Mouse (Mus musculus) cerebellum, postnatal 25 days (tissue): ENCODE measurements around the gene A630023A22Rik.

Experiments
- DNase-seq, 2 experiments: peaks; one replicate each; pipeline ENCODE4 v3.0.0; 2021; ENCODE audit warnings: mixed read lengths in 2 of 2

The A630023A22Rik gene

DNA sequence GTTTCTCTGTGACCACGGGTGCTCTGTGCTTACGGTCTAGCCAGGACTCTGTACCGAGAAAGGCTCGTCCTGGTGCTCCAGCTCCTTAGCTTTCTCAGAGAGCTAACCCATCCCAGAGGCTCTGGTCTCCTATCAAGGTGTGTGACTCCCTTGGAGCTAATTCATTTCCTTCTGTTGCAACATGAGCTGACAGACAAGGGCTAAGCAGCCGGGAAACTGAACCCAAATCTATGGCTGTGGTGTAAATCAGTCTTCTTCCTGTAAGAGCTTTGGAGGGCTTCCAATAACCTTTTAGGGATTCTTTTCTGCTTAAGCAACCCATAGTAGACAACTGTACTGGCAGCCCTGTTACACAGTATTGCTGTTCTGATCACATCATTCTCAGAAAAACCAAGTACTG is at the start of gene A630023A22Rik:
TSS of gene A630023A22Rik (minus strand) at position 154 of the 400 bp plus-strand sequence.
- DNase-seq = no peak

DNA sequence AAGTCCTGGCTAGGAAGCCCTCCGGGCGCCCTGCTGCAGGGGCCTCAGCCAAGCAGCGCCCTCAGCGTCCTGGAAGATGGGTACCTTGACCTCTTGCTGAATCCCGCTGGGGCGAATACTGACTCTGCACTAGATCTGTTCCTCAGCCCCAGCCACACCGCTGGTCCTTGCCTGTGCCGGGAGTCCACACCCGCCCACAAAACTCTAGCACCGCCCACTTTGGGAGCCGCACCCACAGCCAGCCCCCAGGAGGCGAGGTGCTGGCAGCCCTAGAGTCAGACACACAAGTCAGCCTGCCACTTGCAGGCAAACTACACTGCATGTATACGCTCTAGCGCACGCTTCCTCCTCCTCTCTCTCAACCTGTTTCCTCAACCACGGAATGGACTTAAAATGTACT is 49.8 kb upstream of the A630023A22Rik start, which contains the start of gene Npy4r:
TSS of gene Npy4r (minus strand) at position 148 of the 400 bp plus-strand sequence.
- peak in 1 of 2 experiments; percentile 18 for DNase-seq

DNA sequence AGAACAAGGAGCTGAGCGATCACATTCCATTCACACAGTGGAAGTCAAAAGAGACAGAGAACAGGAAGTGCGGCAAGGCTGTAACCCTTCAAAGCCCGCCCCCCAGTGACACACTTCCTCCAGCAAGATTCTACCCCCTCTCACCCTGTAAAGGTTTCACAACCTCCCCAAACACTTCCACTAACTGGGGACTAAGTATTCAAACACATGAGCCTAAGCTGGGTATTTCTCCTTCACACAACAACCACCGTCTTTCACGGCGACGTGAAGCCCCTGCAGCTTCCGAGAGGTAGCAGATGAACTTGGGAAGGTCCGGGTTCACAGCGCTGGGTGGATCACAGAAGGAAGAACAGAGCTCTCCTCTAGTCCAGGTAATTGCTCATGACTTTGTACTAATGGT is 40.4 kb upstream of the A630023A22Rik start:
- no peak for DNase-seq

DNA sequence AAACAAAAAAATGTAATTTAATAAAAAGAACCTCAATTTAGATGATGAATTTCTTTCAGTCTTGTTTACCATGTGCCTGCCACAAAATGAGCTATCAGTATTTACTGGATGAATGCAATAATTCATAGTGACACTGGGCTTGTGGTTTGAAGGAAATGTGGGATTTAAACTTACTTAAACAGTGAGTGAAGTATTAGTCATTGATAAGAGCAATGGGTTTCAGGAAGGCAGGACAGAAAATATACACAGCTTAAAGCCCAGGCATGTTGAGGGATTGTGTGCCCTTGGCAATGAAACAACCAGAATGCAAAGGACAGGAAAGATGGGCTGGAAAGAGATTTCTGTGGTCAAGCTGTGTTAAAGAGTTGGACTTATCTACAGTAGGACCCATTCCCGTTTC is 39.8 kb upstream of the A630023A22Rik start:
- DNase-seq = no peak

DNA sequence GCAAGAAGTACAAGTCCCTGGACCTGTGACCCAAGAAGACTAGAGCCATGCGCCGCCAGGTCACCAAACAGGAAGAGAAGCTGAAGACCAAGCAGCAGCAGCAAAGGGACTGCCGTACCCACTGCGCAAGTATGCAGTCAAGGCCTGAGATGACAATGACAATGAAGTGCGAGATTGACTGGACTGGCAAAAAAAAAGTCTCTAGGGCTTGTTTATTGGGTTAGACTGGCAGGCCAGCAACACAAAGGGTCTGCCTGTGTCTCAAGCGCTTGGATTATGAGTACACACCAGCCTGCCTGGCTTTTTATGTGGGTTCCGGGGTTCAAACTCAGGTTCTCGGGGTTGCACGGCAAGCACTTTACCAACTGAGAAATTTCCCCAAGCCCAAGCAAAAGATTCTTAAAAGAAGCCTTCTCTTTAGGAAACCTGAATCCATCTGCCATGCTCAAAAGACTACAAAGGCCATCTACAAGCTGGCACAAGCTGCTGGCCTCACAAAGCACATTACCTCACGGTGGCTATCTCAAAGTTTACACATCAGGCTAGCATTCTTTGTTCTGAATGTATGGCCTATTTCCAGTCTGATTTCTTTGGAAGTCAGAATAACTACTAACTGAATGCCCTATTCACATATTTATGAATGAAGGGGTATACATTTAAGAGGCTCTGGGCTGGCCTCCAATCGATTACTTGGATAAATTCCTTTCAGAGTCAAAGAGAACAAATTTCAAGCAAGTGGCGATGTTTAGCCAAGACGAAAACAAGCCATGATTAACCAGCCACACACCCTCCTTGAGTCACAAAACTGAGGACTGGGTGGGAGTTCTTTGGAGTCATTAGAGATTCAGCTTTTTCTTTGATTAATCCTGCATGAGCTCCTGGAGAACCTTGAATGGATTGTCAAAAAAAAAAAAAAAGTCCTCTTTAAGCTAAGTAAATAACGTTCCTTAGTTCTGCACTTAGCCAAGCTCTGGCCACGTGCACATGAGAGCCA is 37.4 kb upstream of the A630023A22Rik start:
- DNase-seq = no peak

DNA sequence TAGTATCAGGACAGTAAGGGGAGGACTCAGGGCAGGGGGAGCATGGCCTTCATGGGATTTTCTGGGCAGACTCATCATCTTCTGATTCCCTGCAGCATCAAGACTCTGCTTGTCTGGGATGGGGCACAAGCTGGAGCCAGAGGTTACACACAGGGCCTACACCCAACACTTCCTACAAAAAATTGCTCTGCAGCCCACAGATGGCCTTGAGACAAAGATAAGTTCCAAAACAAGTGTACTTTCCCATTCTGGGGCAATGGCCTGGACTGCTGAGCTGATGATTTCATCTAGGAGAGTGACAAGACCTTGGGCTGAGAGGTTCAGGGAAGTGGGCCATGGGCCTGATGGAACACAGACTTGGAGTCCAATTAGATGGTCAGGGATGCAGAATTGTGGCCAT is 32.8 kb upstream of the A630023A22Rik start:
- DNase-seq = no peak

DNA sequence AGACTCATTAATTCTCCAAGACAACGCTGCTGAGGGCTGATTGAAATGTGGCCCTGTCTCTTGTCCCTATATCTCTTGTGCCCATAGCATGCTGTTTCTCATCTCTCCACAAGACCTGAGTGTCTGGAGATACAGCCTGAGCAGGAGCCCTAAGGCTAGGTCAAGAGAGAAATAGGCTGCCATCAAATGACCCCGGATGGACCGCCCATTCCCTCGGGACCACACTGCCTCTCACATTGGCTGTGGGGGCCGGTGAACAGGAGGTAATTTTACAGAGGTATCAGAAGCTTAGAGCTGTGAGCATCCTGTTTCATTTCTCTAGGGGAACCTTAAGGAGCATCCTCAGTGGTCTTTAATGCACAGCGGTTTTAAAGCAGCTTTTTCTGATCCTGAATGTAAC is 28.7 kb upstream of the A630023A22Rik start:
- no peak for DNase-seq

DNA sequence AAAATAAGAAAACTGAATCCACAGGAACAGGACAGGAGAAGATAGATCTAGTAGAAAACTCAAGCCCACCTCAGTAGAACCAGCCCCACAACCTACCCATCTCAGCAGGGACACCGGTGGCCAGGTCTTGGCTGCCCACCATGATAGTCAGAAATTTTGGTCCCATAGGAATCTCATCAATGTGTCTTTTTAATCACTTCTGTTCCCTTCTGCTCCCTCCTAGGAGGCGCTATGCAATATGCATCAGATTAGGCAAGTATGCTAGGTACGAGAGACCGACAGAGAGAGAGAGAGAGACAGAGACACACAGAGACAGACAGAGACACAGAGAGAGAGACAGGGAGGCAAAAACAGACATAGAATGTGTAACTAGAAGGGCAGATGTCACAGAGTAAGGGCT is 19.1 kb upstream of the A630023A22Rik start:
- DNase-seq = no peak

DNA sequence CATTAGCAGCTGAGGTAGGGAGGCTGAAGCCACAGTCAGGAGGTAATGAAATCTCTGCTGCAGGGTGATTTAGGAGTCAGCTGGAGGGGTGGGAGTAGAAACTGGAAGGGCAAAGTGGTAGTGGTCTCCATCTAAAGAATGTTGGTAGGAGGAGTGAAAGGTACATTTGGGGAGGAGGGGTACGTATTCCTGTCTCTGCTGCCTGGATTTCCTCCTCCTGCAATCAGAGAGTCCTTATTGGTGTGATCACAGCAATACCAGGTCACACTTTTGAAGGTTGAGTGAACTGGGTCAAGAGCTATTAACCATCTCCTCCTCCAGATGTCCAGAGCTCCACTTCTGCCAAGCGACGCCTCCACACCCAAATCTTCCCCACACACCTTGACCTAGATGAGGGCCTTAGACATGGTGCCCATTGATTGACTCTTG is 18.4 kb upstream of the A630023A22Rik start:
- DNase-seq = no peak

DNA sequence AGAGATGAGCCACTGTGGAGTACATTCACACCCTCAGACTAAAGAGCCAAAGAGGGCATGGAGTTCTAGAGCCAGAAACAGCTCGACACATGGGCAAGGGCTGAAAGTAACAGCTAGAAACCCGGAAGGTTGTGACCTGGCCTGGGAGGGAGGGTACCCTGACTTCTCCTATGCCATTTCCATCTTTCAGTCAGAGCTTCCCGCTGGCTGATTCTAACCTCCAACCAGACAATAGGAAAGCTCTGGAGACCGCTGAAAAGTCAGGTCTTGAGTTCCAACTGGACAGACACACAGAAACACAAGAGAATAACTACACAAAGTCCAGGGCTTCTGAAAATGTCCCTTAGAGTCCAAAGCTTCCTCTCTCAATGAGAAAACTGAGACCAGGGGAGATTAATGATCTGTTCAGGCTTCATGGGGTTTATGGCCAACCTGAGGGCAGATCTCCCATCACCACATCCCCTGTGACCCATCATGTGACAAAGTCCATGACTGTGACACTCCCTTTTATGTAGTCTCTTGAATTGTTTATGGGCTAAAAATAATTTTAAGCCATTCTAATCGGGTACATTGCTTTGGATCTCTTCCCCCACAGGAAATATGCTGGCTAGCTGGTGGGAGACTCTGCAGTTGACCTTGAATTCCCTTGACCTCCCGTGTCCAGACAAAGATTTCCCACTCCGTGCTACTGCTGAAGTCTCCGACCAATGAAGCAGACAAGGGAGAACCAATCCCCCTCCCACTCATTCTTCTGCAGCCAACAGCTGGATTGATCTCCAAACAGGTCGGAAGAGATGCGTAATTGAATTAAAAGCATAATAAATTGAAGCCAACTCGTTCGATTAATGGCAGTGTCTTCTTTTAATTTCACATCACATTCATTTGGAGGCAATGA is 17.7 kb upstream of the A630023A22Rik start:
- DNase-seq = no peak

DNA sequence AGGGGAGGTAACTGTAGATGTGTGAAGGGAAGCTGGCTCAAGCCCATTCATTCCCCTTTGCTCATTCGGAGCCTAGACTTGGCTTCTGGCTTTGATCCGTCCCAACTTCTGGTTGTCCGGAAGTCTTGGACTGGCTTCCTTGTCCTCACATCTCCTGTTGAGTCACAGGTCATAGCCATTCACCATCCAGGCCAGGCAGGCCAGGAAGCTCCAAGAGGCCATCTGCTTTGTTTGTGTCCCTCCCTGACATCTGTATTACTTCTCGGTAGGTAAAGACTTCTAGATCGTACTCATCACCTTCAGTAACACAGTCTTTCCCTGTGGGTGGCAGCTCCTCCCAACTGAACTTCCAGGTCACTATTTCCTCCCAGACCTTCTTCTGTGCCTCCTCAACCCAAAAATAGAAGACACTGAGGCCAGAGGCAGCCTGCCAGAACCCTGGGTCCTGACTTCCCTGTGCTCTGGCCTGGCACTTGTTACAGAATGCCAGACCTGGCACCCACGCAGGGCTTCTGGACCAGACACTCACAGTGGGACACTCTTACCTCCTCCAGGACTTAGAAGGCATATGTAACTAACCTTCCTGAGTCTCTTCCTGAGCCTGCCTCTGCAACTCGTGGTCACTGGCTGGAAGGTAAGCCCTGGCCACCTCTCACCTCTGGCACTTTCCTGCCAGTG is 16.6 kb upstream of the A630023A22Rik start:
- peak; percentile 87 to 91 for DNase-seq

DNA sequence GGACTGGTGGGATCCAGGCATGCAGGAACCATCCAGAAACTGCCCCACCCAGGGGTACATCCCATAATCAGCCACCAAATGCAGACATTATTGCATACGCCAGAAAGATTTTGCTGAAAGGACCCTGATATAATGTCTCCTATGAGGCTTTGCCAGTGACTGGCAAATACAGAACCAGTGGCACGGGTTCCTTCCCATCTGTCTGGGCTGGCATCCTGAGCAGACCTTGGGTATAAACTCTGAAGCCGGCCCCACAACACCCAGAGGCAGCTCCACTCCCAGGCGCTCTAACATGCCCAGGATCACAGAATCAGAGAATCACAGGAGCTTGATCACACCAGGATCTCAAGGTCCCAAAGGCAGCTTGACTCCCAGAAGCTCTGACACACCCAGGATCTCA is 11.8 kb upstream of the A630023A22Rik start:
- no peak for DNase-seq

DNA sequence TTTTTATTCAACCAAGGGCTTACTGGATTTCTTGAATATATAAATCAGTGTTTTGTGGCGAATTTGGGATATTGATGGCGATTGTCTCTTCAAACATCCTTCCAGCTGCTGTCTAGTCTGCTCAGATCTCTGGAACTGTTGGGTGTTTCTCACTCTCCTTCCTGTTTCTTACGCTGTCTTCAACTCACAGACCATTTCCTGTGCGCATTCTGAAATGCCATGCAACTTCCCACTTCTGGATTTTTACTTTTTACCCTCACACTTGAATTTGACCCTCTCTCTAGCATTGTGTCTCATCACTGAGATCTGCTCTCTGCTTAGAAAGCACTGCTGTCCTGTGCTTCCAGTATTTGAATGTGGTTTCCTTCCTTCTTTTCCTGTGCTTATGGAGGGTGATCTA is 5.0 kb upstream of the A630023A22Rik start:
- no peak for DNase-seq

DNA sequence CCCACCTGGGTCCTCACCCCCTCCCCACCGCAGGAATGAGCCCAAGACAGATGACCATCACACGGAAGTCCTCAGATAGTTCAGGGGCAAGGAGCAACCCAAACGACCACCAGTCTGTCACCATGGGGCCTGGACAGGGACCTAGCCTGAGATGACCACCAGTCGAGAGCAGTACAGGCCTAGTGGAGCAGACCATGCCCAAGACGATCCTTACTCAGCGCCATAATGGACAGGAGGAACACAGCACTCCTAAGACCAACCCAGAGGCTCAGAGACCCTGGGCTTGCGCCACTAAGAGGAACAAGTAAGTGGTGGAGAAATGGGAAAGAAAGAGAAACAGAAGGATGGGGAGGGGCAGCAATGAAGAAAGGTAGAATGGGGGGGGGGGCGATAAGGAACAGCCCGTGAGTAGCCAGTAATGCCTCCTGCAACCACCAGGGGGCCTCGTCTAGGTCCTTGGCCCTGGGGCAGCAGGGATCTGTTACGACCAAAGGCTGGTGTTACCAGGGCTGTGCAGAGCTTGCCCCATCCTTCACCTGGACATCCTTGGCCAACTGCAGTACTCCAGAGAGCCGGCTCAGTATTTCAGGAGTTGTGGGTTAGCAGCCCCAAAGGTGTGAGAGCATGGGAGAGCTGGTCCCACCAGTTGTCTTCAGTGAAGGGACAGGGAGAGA is 4.0 kb upstream of the A630023A22Rik start:
- peak in 1 of 2 experiments; percentile 61 for DNase-seq

DNA sequence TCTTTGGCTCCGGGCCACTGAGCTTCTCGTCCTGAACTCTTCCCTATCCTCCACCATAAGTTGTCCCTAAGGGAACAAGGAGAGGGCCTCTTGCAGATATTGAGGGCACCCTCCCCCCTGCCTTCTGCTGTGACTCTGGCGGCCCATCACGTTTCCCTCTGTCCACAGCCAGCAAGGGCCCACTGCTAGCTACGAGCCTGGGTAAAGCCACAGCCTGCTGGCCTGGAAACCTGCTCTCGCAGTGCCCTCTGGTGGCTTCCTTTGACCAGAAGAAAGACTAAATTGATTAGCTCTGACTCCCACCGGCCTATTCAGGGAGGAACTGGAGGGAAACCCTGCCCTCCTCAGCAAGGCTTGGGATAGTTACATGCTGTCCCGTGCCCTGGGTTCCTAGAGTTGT is 2.3 kb upstream of the A630023A22Rik start:
- peak; percentile 78 to 84 for DNase-seq

DNA sequence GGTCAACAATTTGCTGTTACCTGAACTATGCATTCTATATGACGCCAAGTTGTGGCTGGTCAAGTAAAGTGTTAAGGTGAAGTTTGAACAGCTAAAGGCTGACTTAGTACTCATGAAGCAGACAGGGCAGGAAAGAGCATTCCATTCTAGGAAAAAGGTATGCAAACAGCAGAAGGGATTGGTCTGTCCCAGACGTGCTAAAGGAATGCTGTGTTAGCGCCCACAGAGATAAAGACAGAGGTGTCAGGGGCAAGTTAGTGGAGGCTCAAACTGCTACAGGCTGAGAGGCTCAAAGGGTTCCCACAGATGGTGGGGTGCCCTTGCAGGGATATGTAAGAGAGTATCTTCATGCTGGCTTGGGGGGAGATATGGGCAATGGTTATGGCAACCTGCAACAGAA is 1.3 kb upstream of the A630023A22Rik start:
- DNase-seq = no peak

DNA sequence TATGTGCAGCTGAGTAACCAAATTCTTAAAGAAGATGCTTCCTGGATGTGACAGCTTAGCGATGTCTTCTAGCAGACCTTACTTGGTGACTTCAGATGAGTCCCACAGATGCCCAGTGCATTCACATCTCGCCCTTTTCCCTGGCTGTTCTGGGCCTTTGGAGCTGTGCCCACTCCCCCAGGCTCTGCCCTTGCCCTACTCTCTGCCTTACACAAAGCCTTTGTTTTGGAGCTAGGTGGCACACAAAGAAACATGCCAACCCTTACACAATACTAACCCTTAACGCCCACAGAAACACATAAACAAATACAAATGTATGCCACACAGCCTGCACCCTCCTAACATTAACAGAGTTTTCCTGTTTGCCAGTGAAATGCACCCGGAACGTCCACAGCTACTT is 6.4 kb downstream of the A630023A22Rik start:
- DNase-seq = no peak

DNA sequence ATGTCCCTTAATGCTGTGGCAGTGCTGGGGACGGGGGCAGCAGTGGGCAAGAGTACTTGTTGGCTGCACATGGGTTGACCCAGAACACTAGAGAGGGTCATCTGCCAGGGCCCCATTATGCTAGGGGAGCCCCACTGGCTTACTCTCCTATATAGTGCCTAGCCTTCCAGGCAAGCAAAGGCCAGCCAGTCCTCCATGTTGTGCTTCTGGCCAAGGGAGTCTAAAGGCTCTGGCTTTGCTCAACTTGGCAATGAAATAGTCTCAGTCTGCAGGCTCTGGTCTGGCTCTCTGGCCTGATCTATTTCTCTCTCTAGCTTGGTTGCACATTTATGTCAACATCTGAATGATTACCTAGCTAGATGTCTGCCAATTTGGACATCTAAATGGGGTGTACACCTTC is 9.7 kb downstream of the A630023A22Rik start:
- no peak for DNase-seq

DNA sequence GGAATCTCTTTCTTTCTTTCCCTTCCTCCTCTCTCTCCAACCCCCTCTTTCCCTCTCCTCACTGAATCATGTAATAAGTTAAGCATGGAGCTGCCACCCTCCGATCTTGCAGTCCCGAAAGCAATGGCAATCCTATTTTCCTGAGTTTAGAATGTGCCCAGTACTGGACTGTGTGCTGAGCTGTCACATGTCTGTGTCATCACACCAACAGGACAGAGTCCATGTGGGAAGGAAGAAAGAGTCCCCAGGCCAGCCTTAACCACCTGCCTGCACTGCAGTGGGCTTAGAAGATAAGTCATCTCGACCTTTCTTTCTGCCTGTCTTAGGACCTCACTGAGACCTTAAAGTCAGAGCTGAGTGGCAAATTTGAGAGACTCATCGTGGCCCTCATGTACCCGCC is 11.1 kb downstream of the A630023A22Rik start:
- no peak for DNase-seq

DNA sequence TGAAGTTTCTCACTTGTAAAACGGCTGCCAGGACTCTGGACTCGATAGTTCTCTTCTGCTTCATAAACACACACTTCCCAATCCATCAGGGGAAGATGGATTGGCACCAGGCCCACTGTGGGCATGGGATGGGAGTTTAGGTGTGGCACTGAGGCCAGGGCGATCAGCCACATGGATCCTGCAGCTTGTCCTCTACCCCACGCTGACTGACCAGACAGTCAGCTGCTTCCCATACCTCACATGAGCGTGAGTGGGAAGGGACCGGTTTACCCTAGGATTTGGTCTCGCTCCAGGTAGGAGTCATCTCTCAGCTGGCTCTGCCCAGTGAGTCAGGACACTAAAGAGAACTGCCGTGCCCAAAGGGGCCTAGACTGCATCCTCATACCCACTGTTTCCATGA is 12.8 kb downstream of the A630023A22Rik start:
- peak in 1 of 2 experiments; percentile 20 for DNase-seq

DNA sequence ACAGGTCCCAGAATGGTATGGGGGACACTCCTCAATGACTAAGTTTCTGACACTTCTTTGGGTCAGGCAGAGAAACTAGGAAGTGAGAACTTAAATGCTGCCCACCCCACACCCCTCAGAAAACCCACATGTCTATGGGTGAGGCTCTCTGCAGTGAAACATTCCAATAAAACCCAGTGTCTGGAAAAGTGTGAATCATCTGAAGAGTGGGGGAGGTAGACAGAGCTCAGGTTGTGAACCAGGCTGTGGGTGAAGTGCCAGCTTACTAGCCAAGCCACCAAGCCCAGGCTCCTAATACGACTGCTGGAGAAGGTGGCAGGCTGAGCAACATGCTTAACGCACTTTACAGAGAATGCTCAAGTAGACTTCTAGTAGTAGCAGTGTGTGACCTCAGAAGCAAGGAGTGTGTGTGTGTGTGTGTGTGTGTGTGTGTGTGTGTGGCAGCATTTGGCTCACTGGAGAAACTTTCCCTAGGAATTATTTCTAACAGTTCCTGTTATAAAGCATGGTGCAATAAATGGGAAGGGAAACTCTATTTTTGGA is 14.6 kb downstream of the A630023A22Rik start:
- DNase-seq = no peak

DNA sequence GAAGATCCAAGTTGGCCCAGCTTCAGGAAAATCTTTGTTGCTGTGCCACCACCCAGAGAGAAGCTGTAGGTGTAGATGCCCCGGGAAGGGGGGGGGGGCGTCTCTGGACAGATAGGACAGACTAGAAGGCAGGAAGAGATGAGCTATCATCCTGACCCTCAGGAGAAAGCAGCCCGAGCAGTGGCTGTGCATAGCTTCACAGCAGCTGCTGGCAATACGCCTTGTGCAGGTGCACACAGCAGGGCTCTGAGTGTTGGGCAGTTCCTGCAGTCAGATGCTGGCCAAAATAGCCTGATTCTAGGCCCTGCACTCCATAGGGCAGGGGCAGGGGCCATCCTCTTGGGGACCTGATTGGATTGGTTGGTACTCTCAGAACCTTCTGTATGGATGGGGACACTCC is 15.7 kb downstream of the A630023A22Rik start:
- peak; percentile 20 to 56 for DNase-seq
